Mouse (Mus musculus) Muller cell, postnatal 12 days (primary cell): ENCODE results near the gene Hapln4.

Experiments used
- DNase-seq: peaks from one replicate; pipeline ENCODE4 v3.0.0-alpha.2; 2015; ENCODE audit errors: inconsistent ontology term

Hapln4 gene

DNA sequence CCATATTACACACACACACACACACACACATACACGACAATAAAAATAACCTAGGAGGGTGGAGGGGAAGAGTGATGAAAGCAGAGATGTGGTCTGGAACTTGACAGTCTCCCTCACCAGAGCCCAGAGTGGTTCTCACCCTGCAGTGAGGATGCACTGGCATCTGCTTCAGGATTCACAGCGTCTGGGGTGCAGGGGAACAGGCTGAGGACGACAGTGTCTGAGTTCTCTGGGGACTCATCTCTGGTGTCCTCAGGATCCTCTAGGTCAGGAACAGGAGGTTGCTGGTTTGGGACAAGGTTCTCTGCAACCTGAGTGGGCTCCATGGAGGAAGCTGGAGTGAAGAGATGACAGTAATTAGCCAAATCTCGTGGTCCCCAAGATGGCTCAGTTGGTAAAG, 54.6 kb downstream of the Hapln4 start:
- no peak for DNase-seq

DNA sequence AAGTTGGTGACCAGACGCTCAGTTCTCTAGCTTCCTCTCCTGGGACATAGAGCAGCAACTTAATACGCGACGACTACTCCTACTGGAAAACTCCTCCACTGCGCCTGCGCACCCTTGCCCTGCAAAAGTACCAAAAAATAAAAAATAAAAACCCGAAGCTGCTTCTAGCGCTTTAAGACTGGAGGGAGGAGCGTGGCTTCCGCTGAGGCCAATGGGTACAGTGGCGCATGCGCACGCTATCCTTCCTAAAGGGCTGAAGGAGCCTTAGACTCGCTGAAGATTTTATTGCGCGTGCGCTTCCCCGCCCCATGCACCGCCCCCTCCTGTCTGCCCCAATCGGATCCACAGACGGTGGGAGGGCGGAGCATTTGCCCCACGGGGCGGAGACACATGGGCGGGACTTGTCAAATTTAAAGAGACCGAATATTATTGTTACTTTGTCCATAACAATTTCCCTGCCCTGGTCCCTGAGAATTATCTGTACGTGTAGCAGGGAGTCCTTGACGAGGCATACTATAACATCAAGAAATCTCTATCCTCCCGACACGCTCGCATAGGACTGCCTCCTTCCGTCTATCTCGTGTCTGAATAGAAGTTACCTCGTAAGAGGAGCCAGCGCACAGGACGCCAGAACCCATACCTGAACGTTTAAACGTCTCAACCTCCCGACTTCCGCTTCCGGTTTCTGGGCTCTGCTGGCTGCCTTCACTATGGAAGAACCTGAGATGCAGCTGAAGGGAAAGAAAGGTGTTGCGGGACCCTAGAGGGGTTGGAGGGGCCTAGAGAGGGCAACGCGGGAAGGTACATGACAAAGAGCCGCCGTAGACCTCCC, 56.0 kb downstream of the Hapln4 start, which contains the start of the genes Rfxank, Borcs8 and Mef2b:
Gene Rfxank (minus strand): TSS at position 129 of the 832 bp plus-strand sequence.
Gene Borcs8 (plus strand): TSS at position 474 of the 832 bp plus-strand sequence.
Gene Mef2b (plus strand): TSS at position 686 of the 832 bp plus-strand sequence.
- DNase-seq, result peak; percentile 99

DNA sequence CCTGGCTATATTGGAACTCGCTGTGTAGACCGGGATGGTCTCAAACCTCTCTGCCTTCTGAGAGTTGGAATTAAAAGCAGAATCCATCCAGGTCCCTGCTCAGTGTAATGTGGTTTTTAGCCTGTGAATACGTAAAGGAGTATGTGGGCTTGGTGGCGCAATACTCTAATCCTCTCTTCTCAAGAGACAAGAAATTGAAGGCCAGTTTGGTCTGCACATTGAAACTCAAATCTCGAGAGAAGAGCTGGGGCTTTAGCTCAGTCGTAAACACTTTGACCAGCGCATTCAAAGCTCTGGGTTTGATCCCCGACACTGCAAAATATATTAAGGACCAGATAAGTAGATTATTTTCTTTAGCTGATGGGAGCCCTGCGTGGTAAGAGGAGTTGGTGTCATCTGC, 56.7 kb downstream of the Hapln4 start:
- DNase-seq, result no peak
